Mouse (Mus musculus): ENCODE measurements around the gene Gm47955.
"Not testable (repeated sequence)": the region's sequence is repeated elsewhere in the genome, so short reads cannot be mapped to it uniquely, and the experiment has no call there.

The Gm47955 gene

GRCm38 (mm10) chr1:82959870-82960385 is at the start of gene Gm47955:
Gene Gm47955 (plus strand): TSS chr1:82960286.
- in situ Hi-C loops (cut with MboI; ENCODE audit: unreplicated experiment in 2 of 2), result no loop called here

GRCm38 (mm10) chr1:82913025-82913424 is 47.1 kb upstream of the Gm47955 start, which contains the start of gene A030005L19Rik:
Gene A030005L19Rik (plus strand): TSS chr1:82913325.
- in situ Hi-C loops (cut with MboI; ENCODE audit: unreplicated experiment in 2 of 2), result no loop called here

- in situ Hi-C loops (cut with MboI; ENCODE audit: unreplicated experiment in 2 of 2), result not testable (repeated sequence)
These were observed 46.7 kb upstream of the Gm47955 start for GRCm38 (mm10) chr1:82913434-82913833.

- in situ Hi-C loops (cut with MboI; ENCODE audit: unreplicated experiment in 2 of 2), result no loop called here
These were observed 35.4 kb upstream of the Gm47955 start, which contains the start of gene A030014E15Rik for GRCm38 (mm10) chr1:82924650-82925049. Gene A030014E15Rik (plus strand): TSS chr1:82924917.

GRCm38 (mm10) chr1:82930558-82930957 is 29.5 kb upstream of the Gm47955 start:
- in situ Hi-C loops (cut with MboI; ENCODE audit: unreplicated experiment in 2 of 2), result not testable (repeated sequence)

DNA sequence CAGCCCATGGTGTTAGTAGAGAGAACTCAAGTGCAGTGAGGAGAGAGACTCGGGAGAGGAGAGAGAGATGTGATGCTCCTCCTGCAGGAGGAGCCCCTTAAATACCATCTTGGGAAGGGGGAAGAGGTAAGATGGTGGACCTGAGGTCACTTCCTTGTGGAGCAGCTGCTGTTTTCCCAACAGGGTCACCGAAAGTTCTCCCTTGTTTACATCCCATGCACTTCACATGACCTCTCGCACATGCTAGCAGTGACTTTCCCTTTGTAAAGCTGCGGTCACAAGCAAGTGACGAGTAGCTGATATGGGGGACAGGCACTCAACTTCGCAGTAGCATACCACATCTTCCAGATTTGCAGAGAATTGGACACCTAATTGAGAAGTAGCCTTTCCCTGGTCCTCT is 28.8 kb upstream of the Gm47955 start, which contains the start of gene Gm6217:
Gene Gm6217 (minus strand): TSS at position 74 of the 400 bp plus-strand sequence.
- in situ Hi-C loops (cut with MboI; ENCODE audit: unreplicated experiment in 2 of 2), result not testable (repeated sequence)

DNA sequence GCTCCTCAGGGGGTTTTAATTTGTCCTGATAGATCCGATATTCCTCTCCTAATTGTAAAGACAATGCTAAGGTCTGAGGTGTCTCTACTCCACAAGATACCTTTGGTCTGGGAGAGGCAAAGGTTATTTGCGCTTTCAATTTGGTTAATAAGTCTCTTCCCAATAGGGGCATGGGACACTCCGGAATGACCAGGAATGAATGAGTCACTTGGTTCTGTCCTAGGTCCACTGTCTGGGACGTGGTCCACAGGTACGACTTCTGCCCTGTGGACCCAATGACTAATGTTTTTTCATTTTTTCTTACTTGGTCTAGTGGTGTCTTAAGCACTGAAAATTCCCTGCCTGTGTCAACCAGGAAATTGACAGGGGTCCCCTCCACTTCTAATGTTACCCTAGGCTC is 21.4 kb upstream of the Gm47955 start:
- in situ Hi-C loops (cut with MboI; ENCODE audit: unreplicated experiment in 2 of 2), result no loop called here

DNA sequence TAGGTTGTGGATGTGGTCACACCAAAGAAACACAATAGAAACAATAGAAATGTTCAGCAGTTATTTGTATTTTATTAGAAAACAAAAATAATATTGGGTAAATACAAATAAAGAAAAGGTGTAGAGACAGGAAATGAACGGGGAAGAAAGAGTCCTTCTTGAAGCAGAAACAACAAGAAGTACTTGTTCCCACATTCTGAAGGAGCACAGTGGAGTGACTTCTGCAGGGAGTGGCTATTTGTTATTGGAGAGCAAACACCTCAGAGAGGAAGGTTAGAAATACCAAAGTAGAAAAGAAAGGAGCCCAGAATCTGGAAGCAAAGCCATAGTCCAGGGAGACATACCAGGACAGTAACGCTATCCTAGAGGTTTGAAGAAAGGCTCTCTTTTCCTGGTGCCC is 17.6 kb upstream of the Gm47955 start:
- in situ Hi-C loops (cut with MboI; ENCODE audit: unreplicated experiment in 2 of 2), result not testable (repeated sequence)

DNA sequence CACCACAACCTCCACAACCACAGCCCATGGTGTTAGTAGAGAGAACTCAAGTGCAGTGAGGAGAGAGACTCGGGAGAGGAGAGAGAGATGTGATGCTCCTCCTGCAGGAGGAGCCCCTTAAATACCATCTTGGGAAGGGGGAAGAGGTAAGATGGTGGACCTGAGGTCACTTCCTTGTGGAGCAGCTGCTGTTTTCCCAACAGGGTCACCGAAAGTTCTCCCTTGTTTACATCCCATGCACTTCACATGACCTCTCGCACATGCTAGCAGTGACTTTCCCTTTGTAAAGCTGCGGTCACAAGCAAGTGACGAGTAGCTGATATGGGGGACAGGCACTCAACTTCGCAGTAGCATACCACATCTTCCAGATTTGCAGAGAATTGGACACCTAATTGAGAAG is 16.8 kb upstream of the Gm47955 start, which contains the start of gene A030003K21Rik:
Gene A030003K21Rik (minus strand): TSS at position 94 of the 400 bp plus-strand sequence.
- in situ Hi-C loops (cut with MboI; ENCODE audit: unreplicated experiment in 2 of 2), result not testable (repeated sequence)

GRCm38 (mm10) chr1:82946029-82946428 is 14.1 kb upstream of the Gm47955 start:
- in situ Hi-C loops (cut with MboI; ENCODE audit: unreplicated experiment in 2 of 2), result not testable (repeated sequence)

- in situ Hi-C loops (cut with MboI; ENCODE audit: unreplicated experiment in 2 of 2), result no loop called here
These were observed 11.5 kb upstream of the Gm47955 start for GRCm38 (mm10) chr1:82948601-82949000.

- in situ Hi-C loops (cut with MboI; ENCODE audit: unreplicated experiment in 2 of 2), result not testable (repeated sequence)
These were observed 4.2 kb upstream of the Gm47955 start, which contains the start of gene Gm7544 for GRCm38 (mm10) chr1:82955913-82956312. Gene Gm7544 (minus strand): TSS chr1:82956013.

GRCm38 (mm10) chr1:82966413-82966812 is 6.3 kb downstream of the Gm47955 start:
- in situ Hi-C loops (cut with MboI; ENCODE audit: unreplicated experiment in 2 of 2), result no loop called here

GRCm38 (mm10) chr1:82972046-82972445 is 12.0 kb downstream of the Gm47955 start:
- in situ Hi-C loops (cut with MboI; ENCODE audit: unreplicated experiment in 2 of 2), result no loop called here

DNA sequence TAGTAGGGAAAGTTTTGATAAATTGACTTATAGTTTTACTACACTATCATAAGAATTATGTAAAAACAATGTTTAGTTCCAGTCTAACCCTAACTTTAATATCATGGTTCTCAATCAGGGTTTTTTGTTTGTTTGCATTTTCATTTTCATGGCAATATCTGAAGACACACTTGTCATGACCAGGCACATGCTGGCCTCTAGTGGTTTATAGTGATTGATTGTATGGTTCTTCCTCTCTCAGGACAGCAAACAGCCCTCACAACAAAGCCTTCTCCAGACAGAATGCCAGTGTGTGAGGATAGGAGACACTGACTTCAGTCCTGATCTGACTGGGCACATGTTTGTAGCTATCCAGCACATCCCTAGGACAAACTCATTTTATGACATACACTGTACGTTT is 13.2 kb downstream of the Gm47955 start:
- in situ Hi-C loops (cut with MboI; ENCODE audit: unreplicated experiment in 2 of 2), result no loop called here

- in situ Hi-C loops (cut with MboI; ENCODE audit: unreplicated experiment in 2 of 2), result no loop called here
These were observed 13.8 kb downstream of the Gm47955 start for GRCm38 (mm10) chr1:82973901-82974300.

DNA sequence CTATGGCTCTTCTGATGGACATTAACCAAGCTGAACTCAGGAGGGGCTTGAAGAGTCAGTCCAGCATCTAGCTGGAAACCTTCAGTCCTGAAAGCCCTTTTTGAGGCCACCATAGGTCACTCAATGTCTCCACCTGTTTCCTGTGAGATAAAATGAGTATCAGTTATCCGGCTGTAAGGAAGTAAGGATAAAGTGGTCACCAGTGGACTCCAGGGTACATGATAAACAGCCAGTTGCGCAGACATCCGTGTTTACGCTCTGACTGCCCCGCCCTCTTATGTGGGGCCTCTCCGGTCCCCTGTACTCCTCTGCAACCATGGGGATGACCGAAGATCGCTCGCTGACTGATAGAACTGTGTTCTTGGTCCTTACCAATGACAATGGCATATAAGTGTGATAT is 14.3 kb downstream of the Gm47955 start:
- in situ Hi-C loops (cut with MboI; ENCODE audit: unreplicated experiment in 2 of 2), result no loop called here

DNA sequence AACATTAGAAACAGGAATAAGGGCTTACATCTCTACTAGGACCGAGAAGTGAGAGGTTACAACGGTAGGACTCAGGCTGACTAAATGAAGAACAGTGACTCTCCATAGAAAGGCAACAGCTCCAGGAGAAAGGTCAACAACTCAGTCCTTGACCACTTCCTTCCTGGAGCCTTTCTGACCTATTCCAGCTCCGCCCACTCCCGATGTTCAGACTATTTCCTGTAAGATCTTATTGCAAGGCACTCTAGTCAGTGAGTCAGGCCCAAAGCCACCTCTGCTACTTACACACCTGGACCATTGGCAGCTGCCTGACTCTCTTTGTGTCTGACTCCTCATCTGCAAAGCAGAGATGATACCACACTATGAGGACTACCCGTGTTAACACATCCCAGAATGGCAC is 15.7 kb downstream of the Gm47955 start:
- in situ Hi-C loops (cut with MboI; ENCODE audit: unreplicated experiment in 2 of 2), result loop anchor here in 1 of 2 experiments (25.0 kb wide), 1 partner anchor 413 kb away; no protein-coding TSS in a partner anchor

DNA sequence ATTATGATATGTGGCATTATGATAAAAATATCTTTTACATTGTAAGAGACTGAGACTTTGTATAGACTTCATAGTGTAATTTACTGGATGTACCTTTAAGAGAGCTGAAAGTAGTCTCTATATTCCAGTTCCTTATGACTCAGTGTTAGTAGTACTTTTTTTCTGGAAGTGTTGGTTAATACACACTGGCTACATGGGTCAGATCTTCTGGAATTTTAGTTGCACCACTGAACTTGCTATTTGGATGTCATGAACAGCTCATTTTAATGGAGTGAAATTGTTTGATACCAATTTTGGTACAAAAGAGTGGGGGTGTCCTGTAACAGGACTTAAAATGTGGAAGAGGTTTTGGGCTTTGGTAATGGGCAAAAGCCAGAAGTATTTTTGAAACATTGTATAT is 17.8 kb downstream of the Gm47955 start:
- in situ Hi-C loops (cut with MboI; ENCODE audit: unreplicated experiment in 2 of 2), result loop anchor here in 1 of 2 experiments (25.0 kb wide), 1 partner anchor 416 kb away; no protein-coding TSS in a partner anchor

- in situ Hi-C loops (cut with MboI; ENCODE audit: unreplicated experiment in 2 of 2), result loop anchor here (5.0 to 25.0 kb wide), 3 partner anchors 184 to 1682 kb away; no protein-coding TSS in a partner anchor
These were observed 26.7 kb downstream of the Gm47955 start for GRCm38 (mm10) chr1:82986738-82987137.

DNA sequence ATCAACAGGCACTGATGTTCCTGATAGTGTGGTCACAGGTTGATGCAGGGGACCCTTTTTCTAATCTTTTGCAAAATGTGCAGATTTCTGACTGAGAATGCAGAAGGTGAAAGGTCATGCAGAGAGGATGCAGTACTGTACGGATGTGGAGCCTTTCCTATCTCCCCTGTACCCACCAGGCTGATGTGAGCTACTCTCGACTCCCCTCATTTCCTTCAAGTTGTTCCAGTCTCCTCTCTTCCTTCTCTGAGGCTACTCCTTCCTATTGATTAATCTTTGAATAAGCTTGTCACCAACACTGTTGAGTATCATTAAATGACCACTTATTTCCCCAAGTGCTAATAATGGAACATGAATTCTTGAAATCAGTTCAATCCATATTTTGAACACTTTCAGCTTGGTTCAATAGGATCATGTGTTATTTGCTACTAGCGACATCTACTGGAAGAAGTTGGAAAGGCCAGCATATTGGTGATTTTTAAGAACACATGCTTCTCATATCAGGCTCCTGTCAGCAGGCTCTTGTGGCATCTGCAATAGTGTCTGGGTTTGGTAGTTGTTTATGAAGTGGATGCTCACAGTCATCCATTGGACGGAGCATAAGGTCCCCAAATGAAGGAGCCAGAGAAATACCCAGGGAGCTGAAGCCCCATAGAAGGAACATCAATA is 27.6 kb downstream of the Gm47955 start:
- in situ Hi-C loops (cut with MboI; ENCODE audit: unreplicated experiment in 2 of 2), result loop anchor here (5.0 to 25.0 kb wide), 3 partner anchors 185 to 1683 kb away; no protein-coding TSS in a partner anchor

- in situ Hi-C loops (cut with MboI; ENCODE audit: unreplicated experiment in 2 of 2), result loop anchor here in 1 of 2 experiments (25.0 kb wide), 1 partner anchor 429 kb away; no protein-coding TSS in a partner anchor
These were observed 31.0 kb downstream of the Gm47955 start for GRCm38 (mm10) chr1:82991062-82991461.

All from v-Abl transformed pro-B cells (cell line).